Mouse (Mus musculus) neural tube, embryonic 13.5 days (tissue): ENCODE measurements around the gene Sptssa. TPM values are rescaled to one million over a fixed set of nuclear protein-coding genes. Genes with fewer than 3 reads are reported as not detected.

ENCODE experiments used
- ATAC-seq: fragments of 200-750 bp; cut with Nextera tagmentation; 2 replicates; pipeline ENCODE4 v1.8.0; 2017; ENCODE audit warnings: low read depth, mild to moderate bottlenecking, moderate TSS enrichment, moderate library complexity
- H3K27ac ChIP-seq: fragments of 300-500 bp; sonication (generic); replicated peaks from 2 replicates; pipeline ENCODE4 v1.5.1; 2015; ENCODE audit warnings: moderate library complexity, mild to moderate bottlenecking, inconsistent platforms
- H3K27me3 ChIP-seq: fragments of 300-500 bp; sonication (generic); 2 replicates; pipeline ENCODE4 v1.6.1; 2015; ENCODE audit warnings: mild to moderate bottlenecking, inconsistent platforms
- H3K36me3 ChIP-seq: fragments of 300-500 bp; sonication (generic); 2 replicates; pipeline ENCODE4 v1.6.1; 2015; ENCODE audit warnings: mild to moderate bottlenecking, inconsistent platforms
- H3K4me1 ChIP-seq: fragments of 300-500 bp; sonication (generic); replicated peaks from 2 replicates; pipeline ENCODE4 v1.6.1; 2015; ENCODE audit warnings: inconsistent platforms
- H3K4me2 ChIP-seq: fragments of 300-500 bp; sonication (generic); 2 replicates; pipeline ENCODE4 v1.6.1; 2015; ENCODE audit warnings: inconsistent platforms, mild to moderate bottlenecking, moderate library complexity
- H3K4me3 ChIP-seq: fragments of 300-500 bp; sonication (generic); 2 replicates; pipeline ENCODE4 v1.5.1; 2015; ENCODE audit warnings: mild to moderate bottlenecking, inconsistent platforms
- H3K9ac ChIP-seq: fragments of 300-500 bp; sonication (generic); 2 replicates; pipeline ENCODE4 v1.6.1; 2015; ENCODE audit warnings: moderate library complexity, mild to moderate bottlenecking, inconsistent platforms
- H3K9me3 ChIP-seq: fragments of 300-500 bp; sonication (generic); 2 replicates; pipeline ENCODE4 v1.6.1; 2016; ENCODE audit warnings: inconsistent platforms
- WGBS: fragments of 180-500 bp; shearing (Covaris S2); methylation state at CpG from one replicate; pipeline ENCODE4 v1.1.7; 2015; 5-methylcytosine and 5-hydroxymethylcytosine counted together
- microRNA counts: library from miRNA; unstranded; fragments of <30 nt; microRNA quantifications from one replicate; lab custom pipeline; 2016
- microRNA-seq: library from miRNA; unstranded; fragments of <30 nt; microRNA quantifications from one replicate; pipeline ENCODE4, GENCODE M21; 2016
- polyA plus RNA-seq: library from polyadenylated mRNA; unstranded; fragments of >200 nt; fragmentation: Nextera tagmentation; extraction: Ambion mirVana; gene quantifications from 2 replicates; pipeline ENCODE4 v1.2.1, GENCODE M21; 2015

The Sptssa gene
- polyA plus RNA-seq, 1 experiment from 2014 or later = 203 TPM

GRCm38 (mm10) chr12:54605203-54605602 is 51.2 kb downstream of the Sptssa start:
- 81% methylated on average over 3 of the region's 3 CpGs for WGBS
- ATAC-seq = no peak
- no peak overlapping the region for H3K27ac ChIP-seq

GRCm38 (mm10) chr12:54603542-54604167 is 52.7 kb downstream of the Sptssa start:
- H3K9me3 ChIP-seq = no peaks in the 10 kb centered on the region
- no peak overlapping the region for H3K9ac ChIP-seq
- WGBS = 89% methylated on average over 8 of the region's 9 CpGs
- no peaks in the 10 kb centered on the region for H3K27me3 ChIP-seq
- H3K36me3 ChIP-seq = no peaks in the 10 kb centered on the region
- no peaks in the 10 kb centered on the region for H3K4me1 ChIP-seq
- no peak for ATAC-seq
- H3K4me3 ChIP-seq = no peak overlapping the region
- H3K4me2 ChIP-seq = no peak overlapping the region
- no peak overlapping the region for H3K27ac ChIP-seq

More at GRCm38 (mm10) chr12:54605203-54605602, 51.2 kb downstream of the Sptssa start:
- Histone ChIP-seq H3K9me3 (no peaks in the 10 kb centered on the region), H3K4me1 (no peaks in the 10 kb centered on the region), H3K4me3 (no peak overlapping the region), H3K9ac (no peak overlapping the region), H3K27me3 (no peaks in the 10 kb centered on the region), H3K4me2 (no peak overlapping the region), H3K36me3 (no peaks in the 10 kb centered on the region)

- no peaks in the 10 kb centered on the region for H3K9me3 ChIP-seq
- H3K4me2 ChIP-seq = no peak overlapping the region
- no peak overlapping the region for H3K9ac ChIP-seq
- 91% methylated on average over 4 of the region's 4 CpGs for whole genome bisulfite sequencing
- no peak overlapping the region for H3K27ac ChIP-seq
- no peak for ATAC-seq
- H3K4me1 ChIP-seq = no peaks in the 10 kb centered on the region
- H3K4me3 ChIP-seq = no peak overlapping the region
- H3K27me3 ChIP-seq = no peaks in the 10 kb centered on the region
- H3K36me3 ChIP-seq = no peaks in the 10 kb centered on the region
Measured at GRCm38 (mm10) chr12:54600482-54600881, 55.9 kb downstream of the Sptssa start.

- Histone ChIP-seq H3K27ac (no peak overlapping the region), H3K27me3 (no peaks in the 10 kb centered on the region), H3K36me3 (no peaks in the 10 kb centered on the region), H3K9me3 (no peaks in the 10 kb centered on the region), H3K4me2 (no peak overlapping the region), H3K4me1 (no peaks in the 10 kb centered on the region), H3K4me3 (no peak overlapping the region), H3K9ac (no peak overlapping the region)
- 100% methylated on average over 3 of the region's 3 CpGs for WGBS
- ATAC-seq = no peak
Measured at GRCm38 (mm10) chr12:54598358-54598757, 58.0 kb downstream of the Sptssa start.

GRCm38 (mm10) chr12:54596715-54597114 is 59.7 kb downstream of the Sptssa start:
- ATAC-seq = no peak
- Histone ChIP-seq H3K4me2 (no peak overlapping the region), H3K27me3 (no peaks in the 10 kb centered on the region)

More at GRCm38 (mm10) chr12:54596715-54597114, 59.7 kb downstream of the Sptssa start:
- Histone ChIP-seq H3K27ac (no peak overlapping the region), H3K9ac (no peak overlapping the region), H3K4me3 (no peak overlapping the region), H3K4me1 (no peaks in the 10 kb centered on the region), H3K36me3 (no peaks in the 10 kb centered on the region), H3K9me3 (no peaks in the 10 kb centered on the region)
- WGBS = 91% methylated on average over 4 of the region's 4 CpGs

MicroRNAs encoded within 50 kb of the gene (microRNA counts, 519-probe panel; counts per million panel counts)
- microRNA mmu-miR-1892 (lab: Ali Mortazavi, UCI) = not detected

Small RNA genes within 50 kb of the gene (microRNA-seq; reads per million reads assigned to microRNA genes)
- gene Mir1892 = not detected

Other genes with a start within 250 kb of the Sptssa start
- 83.4 and 87.1 TPM in 2 replicates for gene Eapp, start 39.3 kb upstream of the Sptssa start, polyA plus RNA-seq
- gene Snx6, start 139.1 kb upstream of the Sptssa start, polyA plus RNA-seq = 168 and 182 TPM in 2 replicates
- 370 and 394 TPM in 2 replicates for gene Cfl2, start 206.3 kb upstream of the Sptssa start, polyA plus RNA-seq